ENCODE assay signal across 8 mouse cellular contexts in the genomic region with DNA sequence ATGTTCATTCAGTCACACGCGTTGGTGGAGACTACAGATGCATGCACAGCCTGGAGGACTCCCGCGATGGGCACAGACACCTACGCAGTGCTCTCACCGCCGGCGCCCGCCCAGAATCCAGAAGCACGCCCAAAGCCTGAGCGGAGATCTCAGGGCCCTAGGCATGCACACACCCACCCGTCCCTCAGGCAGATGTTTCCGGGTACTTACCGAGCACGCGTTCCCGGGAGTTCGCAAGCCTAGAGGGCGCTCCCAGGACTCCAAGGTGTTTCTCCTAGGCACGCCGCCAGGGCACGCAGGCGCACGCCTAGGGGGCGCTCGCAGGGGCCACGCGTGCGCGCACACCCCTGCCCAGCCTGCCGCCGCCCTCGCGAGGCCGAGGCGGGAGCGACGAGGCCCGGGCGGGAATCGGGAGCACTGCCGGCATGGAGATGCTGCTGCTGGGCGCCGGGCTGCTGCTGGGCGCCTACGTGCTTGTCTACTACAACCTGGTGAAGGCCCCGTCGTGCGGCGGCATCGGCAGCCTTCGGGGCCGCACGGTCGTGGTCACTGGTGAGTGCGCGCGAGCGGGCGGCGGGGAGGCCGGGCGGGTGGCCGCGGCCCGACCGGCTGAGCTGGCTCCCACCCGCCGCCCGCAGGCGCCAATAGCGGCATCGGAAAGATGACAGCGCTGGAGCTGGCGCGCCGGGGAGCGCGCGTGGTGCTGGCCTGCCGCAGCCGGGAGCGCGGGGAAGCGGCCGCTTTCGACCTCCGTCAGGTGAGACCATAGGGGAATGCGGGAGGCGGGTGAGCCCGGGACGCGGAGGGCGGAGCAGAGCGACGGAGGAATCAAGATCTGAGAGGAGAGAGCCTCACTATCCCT. TPM values are rescaled to one million over a fixed set of nuclear protein-coding genes. Genes with fewer than 3 reads are reported as not detected.
DNase-seq lines count a peak whose midpoint lies in the region; ATAC-seq and TF ChIP-seq lines count a peak whose summit lies in the region.

A gene (plus strand): TSS at position 334 of the 862 bp plus-strand sequence.

- DNase-seq in ES-CJ7 (ENCODE audit: low read depth, low spot score), result peak; percentile 97
- peak; percentile 92 for DNase-seq in cerebellum, adult 11 months
- peak; percentile 94 to 95 for DNase-seq in heart, postnatal 36 days
- DNase-seq in layer of hippocampus, adult 2 months (ENCODE audit: low spot score in 2 of 2), result peak; percentile 81 to 83
- peak; percentile 97 for DNase-seq in lung, embryonic 14.5 days
- peak; percentile 93 for DNase-seq in thymus, adult 2 months

- H3K36me3 ChIP-seq in forebrain, embryonic 15.5 days, result peaks cover 28% of the 10 kb centered on the region
- H3K36me3 ChIP-seq in lung, embryonic 14.5 days (ENCODE audit: insufficient read depth), result peaks cover 43% of the 10 kb centered on the region
- peaks cover 2% of the 10 kb centered on the region for H3K36me3 ChIP-seq in thymus, adult 2 months (ENCODE audit: control insufficient read depth, insufficient read depth, low read length)

- H3K4me2 ChIP-seq in forebrain, embryonic 15.5 days (replicated peaks), result peak within 1 kb of the TSS; percentile 82
- H3K4me2 ChIP-seq in lung, embryonic 14.5 days, result peak within 1 kb of the TSS; percentile 92

- H3K27me3 ChIP-seq in forebrain, embryonic 15.5 days, result no peaks in the 10 kb centered on the region
- H3K27me3 ChIP-seq in lung, embryonic 14.5 days (ENCODE audit: insufficient read depth, low read length), result no peaks in the 10 kb centered on the region
- no peaks in the 10 kb centered on the region for H3K27me3 ChIP-seq in thymus, adult 2 months (ENCODE audit: control insufficient read depth, insufficient read depth, low read length)

- peak within 1 kb of the TSS; percentile 94 for H3K27ac ChIP-seq in forebrain, embryonic 15.5 days (replicated peaks)
- H3K27ac ChIP-seq in layer of hippocampus, adult 2 months, result peak within 1 kb of the TSS; percentile 77
- H3K27ac ChIP-seq in lung, embryonic 14.5 days (ENCODE audit: low read depth), result peak within 1 kb of the TSS; percentile 89
- H3K27ac ChIP-seq in olfactory bulb, adult 2 months (ENCODE audit: insufficient read depth, low read depth, low read length), result 0 out of 2 replicates have a peak within 1 kb of the TSS, but pooled peaks have one; percentile 11
- H3K27ac ChIP-seq in thymus, adult 2 months (ENCODE audit: control insufficient read depth, insufficient read depth, low read length), result no peak within 1 kb of the TSS

- peaks cover 32% of the 10 kb centered on the region for H3K4me1 ChIP-seq in forebrain, embryonic 15.5 days
- H3K4me1 ChIP-seq in lung, embryonic 14.5 days (ENCODE audit: insufficient read depth), result 0 out of 2 replicates have a peak, but pooled peaks cover 5% of the 10 kb centered on the region
- peaks cover 5% of the 10 kb centered on the region; the same call in 1 of the 2 replicates for H3K4me1 ChIP-seq in olfactory bulb, adult 2 months (ENCODE audit: control insufficient read depth, insufficient read depth, low read length)
- peaks cover 25% of the 10 kb centered on the region for H3K4me1 ChIP-seq in thymus, adult 2 months (replicated peaks; ENCODE audit: control insufficient read depth, insufficient read depth, low read length)

- intact Hi-C loops in heart, postnatal 36 days (cut with DNase I), result no loop called here

- TF ChIP-seq CTCF in layer of hippocampus, adult 2 months (conservative IDR thresholded peaks at IDR 0.05), result peak; percentile 85
- peak; percentile 82 for TF ChIP-seq CTCF in lung, embryonic 14.5 days (IDR thresholded peaks at IDR 0.05; ENCODE audit: low read depth)
- peak; percentile 88 for TF ChIP-seq CTCF in olfactory bulb, adult 2 months (IDR thresholded peaks at IDR 0.05; ENCODE audit: insufficient read depth, low read depth, low read length)
- TF ChIP-seq CTCF in thymus, adult 2 months (IDR thresholded peaks at IDR 0.05; ENCODE audit: borderline replicate concordance, control insufficient read depth, extremely low read depth, insufficient read depth, low read length, poor library complexity), result peak; percentile 98

- ATAC-seq in forebrain, embryonic 15.5 days (replicated peaks), result peak; percentile 90
- ATAC-seq in lung, embryonic 14.5 days (ENCODE audit: insufficient read depth), result peak; percentile 92

- WGBS in forebrain, embryonic 15.5 days, result under 1% methylated on average over 89 of the region's 96 CpGs
- under 1% methylated on average over 95 of the region's 96 CpGs for WGBS in lung, embryonic 14.5 days
- under 1% methylated on average over 96 of the region's 96 CpGs for WGBS in olfactory bulb, adult 2 months
- under 1% methylated on average over 96 of the region's 96 CpGs for WGBS in thymus, adult 2 months

- no peaks in the 10 kb centered on the region for H3K9me3 ChIP-seq in forebrain, embryonic 15.5 days
- no peaks in the 10 kb centered on the region for H3K9me3 ChIP-seq in lung, embryonic 14.5 days (ENCODE audit: low read depth, low read length)

- peak within 1 kb of the TSS; percentile 89 for H3K9ac ChIP-seq in forebrain, embryonic 15.5 days (replicated peaks)
- H3K9ac ChIP-seq in lung, embryonic 14.5 days, result peak within 1 kb of the TSS; percentile 73

- peak; percentile 55; the same call in 1 of the 2 replicates for TF ChIP-seq POLR2A in olfactory bulb, adult 2 months (IDR thresholded peaks at IDR 0.05; ENCODE audit: insufficient read depth, low read depth, low read length)
- peak; percentile 30; the same call in 1 of the 2 replicates for TF ChIP-seq POLR2A in thymus, adult 2 months (IDR thresholded peaks at IDR 0.05; ENCODE audit: control insufficient read depth, extremely low read depth, insufficient read depth, low read length, poor library complexity)

- H3K4me3 ChIP-seq in forebrain, embryonic 15.5 days, result peak within 1 kb of the TSS; percentile 83
- peak within 1 kb of the TSS; percentile 64 for H3K4me3 ChIP-seq in layer of hippocampus, adult 2 months
- peak within 1 kb of the TSS; percentile 66 for H3K4me3 ChIP-seq in lung, embryonic 14.5 days (ENCODE audit: low read depth, low read length)
- peak within 1 kb of the TSS; percentile 62 for H3K4me3 ChIP-seq in olfactory bulb, adult 2 months (ENCODE audit: insufficient read depth, low read depth, low read length)
- peak within 1 kb of the TSS; percentile 83 for H3K4me3 ChIP-seq in thymus, adult 2 months (ENCODE audit: control insufficient read depth, insufficient read depth, low read length)

RNA-seq across cellular contexts. Expression of the gene that starts here (rescaled TPM):
- polyA plus RNA-seq in forebrain, embryonic 15.5 days (2015; fragmentation: Nextera tagmentation; extraction: Ambion mirVana), result 32.8 and 33.4 TPM in 2 replicates
- total RNA-seq in heart, postnatal 36 days (2021), result 1 to 10 TPM; 3.9 to 5.0 TPM
- total RNA-seq in layer of hippocampus, adult 2 months (2021), result 1 to 10 TPM; 4.6 to 5.7 TPM
- polyA plus RNA-seq in lung, embryonic 14.5 days (2014; fragmentation: Nextera tagmentation; extraction: Ambion mirVana), result 17.7 and 22.7 TPM in 2 replicates
- not detected in 2 replicates for polyA plus RNA-seq in olfactory bulb, adult 2 months (2012; ENCODE audit: insufficient read depth, insufficient read length, low replicate concordance, missing spikeins)
- 13.4 and 14.4 TPM in 2 replicates for polyA plus RNA-seq in thymus, adult 2 months (2012; rRNA removed)
